Mouse (Mus musculus): Measurements from ENCODE around the gene Tsr1. TPM values are rescaled to one million over a fixed set of nuclear protein-coding genes. Genes with fewer than 3 reads are reported as not detected.
A peak's percentile ranks its signal among the peaks of the same experiment; 100 is the strongest.

The Tsr1 gene
- polyA plus RNA-seq (2015; fragmentation: Nextera tagmentation; extraction: Ambion mirVana), result 19.2 and 25.9 TPM in 2 replicates

DNA sequence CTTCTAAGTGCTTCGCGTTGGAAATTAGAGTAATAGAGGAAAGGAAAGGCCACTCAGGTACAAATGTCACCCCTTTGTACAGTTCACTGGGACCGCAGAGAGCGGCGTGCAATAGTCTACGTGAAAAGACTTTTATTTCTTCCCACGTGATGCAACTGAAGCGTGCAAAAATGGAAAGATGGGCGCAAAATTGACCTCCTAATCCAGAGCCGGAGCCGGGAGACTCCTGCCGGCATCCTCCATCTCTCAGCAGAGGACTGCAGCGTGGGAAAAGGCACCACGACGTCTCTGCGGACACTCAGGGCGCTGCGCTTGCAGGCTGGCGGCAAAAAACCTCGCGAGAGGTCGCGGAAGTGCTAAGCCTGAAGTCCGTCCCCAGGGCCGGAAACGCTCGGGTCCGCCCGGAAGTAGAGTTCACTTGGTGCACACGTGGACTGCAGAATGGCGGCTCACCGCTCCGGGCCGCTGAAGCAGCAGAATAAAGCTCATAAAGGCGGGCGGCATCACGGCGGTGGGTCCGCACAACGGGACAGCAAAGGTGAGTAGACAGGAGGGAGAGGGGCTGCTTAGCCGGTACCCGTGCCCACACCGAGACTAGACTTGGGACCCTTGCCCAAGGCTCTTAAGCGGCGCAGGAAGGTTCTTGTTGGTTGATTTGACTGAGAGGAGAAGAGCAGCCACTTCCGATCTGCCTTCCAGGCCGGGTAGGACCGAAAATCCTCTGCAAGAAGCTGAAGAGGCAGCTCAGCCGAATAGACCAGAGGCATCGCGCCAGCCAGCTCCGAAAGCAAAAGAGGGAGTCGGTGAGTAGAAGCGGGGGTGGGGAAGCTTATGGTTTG lies at the start of gene Tsr1:
Gene Tsr1 (plus strand): TSS at position 394 of the 839 bp plus-strand sequence.
- Histone ChIP-seq H3K4me1 (replicated peaks) (peaks cover 27% of the 10 kb centered on the region), H3K4me3 (peak within 1 kb of the TSS; percentile 91), H3K9me3 (replicated peaks) (no peaks in the 10 kb centered on the region), H3K27ac (peak within 1 kb of the TSS; percentile 87), H3K4me2 (peak within 1 kb of the TSS; percentile 95), H3K36me3 (peaks cover 29% of the 10 kb centered on the region), H3K27me3 (no peaks in the 10 kb centered on the region), H3K9ac (peak within 1 kb of the TSS; percentile 80)
- under 1% methylated on average over 54 of the region's 54 CpGs for WGBS
- ATAC-seq (replicated peaks; ENCODE audit: insufficient number of reproducible peaks, insufficient read depth, low FRiP score, low read depth), result peak; percentile 87

DNA sequence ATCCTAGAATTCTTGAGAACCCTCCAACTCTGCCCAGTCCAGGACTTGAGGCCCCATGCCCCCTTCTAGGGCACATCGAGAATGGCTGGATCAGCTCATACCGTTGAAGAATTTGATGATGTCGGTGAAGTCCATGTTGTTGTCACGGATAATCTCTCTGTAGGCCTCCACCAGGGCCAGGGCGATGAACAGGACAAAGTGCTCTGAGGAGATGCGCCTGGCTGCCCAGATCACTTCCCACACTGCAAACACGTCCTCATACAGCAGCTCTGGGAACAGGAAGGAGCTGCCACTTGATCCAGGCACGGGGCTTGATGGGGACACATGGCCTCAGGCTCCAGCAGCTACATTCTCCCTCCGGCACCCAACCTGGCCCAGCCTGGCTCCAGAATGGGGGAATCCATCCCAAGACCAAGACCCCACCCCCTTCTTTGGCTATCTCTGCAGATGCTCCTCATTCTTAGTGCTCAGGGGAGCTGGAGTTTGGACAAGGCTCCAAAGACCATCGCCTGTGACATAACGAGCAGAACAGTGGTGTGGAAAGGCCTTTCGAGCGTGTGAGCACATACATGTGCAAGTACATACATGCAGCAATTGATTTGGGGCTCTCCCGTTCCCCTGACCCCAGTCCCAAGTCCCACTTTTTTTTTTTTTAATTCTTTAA lies 46.7 kb upstream of the Tsr1 start:
- H3K27ac ChIP-seq, result no peak overlapping the region
- no peak overlapping the region for H3K4me3 ChIP-seq
- H3K4me1 ChIP-seq (replicated peaks), result peaks cover 28% of the 10 kb centered on the region
- no peaks in the 10 kb centered on the region for H3K27me3 ChIP-seq
- no peaks in the 10 kb centered on the region; the same call in 1 of the 2 replicates for H3K36me3 ChIP-seq
- 73% methylated on average over 14 of the region's 14 CpGs for WGBS
- no peak overlapping the region for H3K4me2 ChIP-seq
- H3K9me3 ChIP-seq (replicated peaks), result no peaks in the 10 kb centered on the region
- no peak overlapping the region for H3K9ac ChIP-seq
- no peak for ATAC-seq (replicated peaks; ENCODE audit: insufficient number of reproducible peaks, insufficient read depth, low FRiP score, low read depth)

- 80% methylated on average over 9 of the region's 9 CpGs for WGBS
- Histone ChIP-seq H3K36me3 (no peaks in the 10 kb centered on the region; the same call in 1 of the 2 replicates), H3K9ac (no peak overlapping the region), H3K9me3 (replicated peaks) (no peaks in the 10 kb centered on the region), H3K27me3 (no peaks in the 10 kb centered on the region), H3K4me3 (no peak overlapping the region), H3K27ac (no peak overlapping the region), H3K4me2 (no peak overlapping the region), H3K4me1 (replicated peaks) (0 out of 2 replicates have a peak, but pooled peaks cover 6% of the 10 kb centered on the region)
- no peak for ATAC-seq (replicated peaks; ENCODE audit: insufficient number of reproducible peaks, insufficient read depth, low FRiP score, low read depth)
These were observed 40.1 kb upstream of the Tsr1 start for GRCm38 (mm10) chr11:74857756-74858155.

GRCm38 (mm10) chr11:74862129-74862528 lies 35.7 kb upstream of the Tsr1 start:
- no peak for ATAC-seq (replicated peaks; ENCODE audit: insufficient number of reproducible peaks, insufficient read depth, low FRiP score, low read depth)
- Histone ChIP-seq H3K36me3 (no peaks in the 10 kb centered on the region), H3K4me1 (replicated peaks) (peaks cover 31% of the 10 kb centered on the region), H3K27me3 (no peaks in the 10 kb centered on the region), H3K4me3 (no peak overlapping the region), H3K27ac (no peak overlapping the region), H3K9me3 (replicated peaks) (no peaks in the 10 kb centered on the region), H3K4me2 (no peak overlapping the region), H3K9ac (no peak overlapping the region)
- WGBS, result 57% methylated on average over 5 of the region's 5 CpGs

DNA sequence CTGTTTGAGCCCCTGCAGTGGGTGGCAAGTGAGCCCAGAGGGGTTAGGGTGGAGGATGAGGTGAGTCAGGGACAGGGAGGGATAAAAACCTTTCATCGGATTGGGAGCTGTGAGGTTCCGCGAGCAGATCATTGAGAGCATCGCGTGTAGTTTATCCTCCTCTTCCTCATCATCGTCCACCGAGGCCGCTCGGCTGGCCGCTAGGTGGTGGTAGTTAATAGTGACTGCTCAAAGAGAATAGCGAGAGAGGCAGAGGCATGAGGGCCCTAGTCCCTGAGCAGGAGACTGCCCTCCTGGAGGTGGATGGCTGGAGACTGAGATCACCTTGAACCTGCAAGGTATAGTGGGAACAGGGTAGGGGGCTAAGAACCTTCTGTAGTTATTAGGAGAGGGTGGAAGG lies 34.4 kb upstream of the Tsr1 start:
- H3K9ac ChIP-seq, result no peak overlapping the region

GRCm38 (mm10) chr11:74864421-74864820 lies 33.5 kb upstream of the Tsr1 start:
- Histone ChIP-seq H3K4me3 (no peak overlapping the region), H3K9me3 (replicated peaks) (no peaks in the 10 kb centered on the region), H3K9ac (no peak overlapping the region), H3K27ac (0 out of 2 replicates have a peak overlapping the region, but pooled peaks have one; percentile 11), H3K4me1 (replicated peaks) (peaks cover 25% of the 10 kb centered on the region), H3K4me2 (no peak overlapping the region), H3K36me3 (no peaks in the 10 kb centered on the region), H3K27me3 (no peaks in the 10 kb centered on the region)
- WGBS, result 75% methylated on average over 9 of the region's 9 CpGs
- ATAC-seq (replicated peaks; ENCODE audit: insufficient number of reproducible peaks, insufficient read depth, low FRiP score, low read depth), result no peak

More for the DNA sequence above, 34.4 kb upstream of the Tsr1 start:
- 26% methylated on average over 11 of the region's 11 CpGs for WGBS
- no peak overlapping the region for H3K4me2 ChIP-seq
- no peaks in the 10 kb centered on the region for H3K27me3 ChIP-seq
- no peaks in the 10 kb centered on the region for H3K36me3 ChIP-seq
- no peak overlapping the region for H3K4me3 ChIP-seq
- H3K9me3 ChIP-seq (replicated peaks), result no peaks in the 10 kb centered on the region
- peaks cover 25% of the 10 kb centered on the region for H3K4me1 ChIP-seq (replicated peaks)
- ATAC-seq (replicated peaks; ENCODE audit: insufficient number of reproducible peaks, insufficient read depth, low FRiP score, low read depth), result no peak
- no peak overlapping the region for H3K27ac ChIP-seq

DNA sequence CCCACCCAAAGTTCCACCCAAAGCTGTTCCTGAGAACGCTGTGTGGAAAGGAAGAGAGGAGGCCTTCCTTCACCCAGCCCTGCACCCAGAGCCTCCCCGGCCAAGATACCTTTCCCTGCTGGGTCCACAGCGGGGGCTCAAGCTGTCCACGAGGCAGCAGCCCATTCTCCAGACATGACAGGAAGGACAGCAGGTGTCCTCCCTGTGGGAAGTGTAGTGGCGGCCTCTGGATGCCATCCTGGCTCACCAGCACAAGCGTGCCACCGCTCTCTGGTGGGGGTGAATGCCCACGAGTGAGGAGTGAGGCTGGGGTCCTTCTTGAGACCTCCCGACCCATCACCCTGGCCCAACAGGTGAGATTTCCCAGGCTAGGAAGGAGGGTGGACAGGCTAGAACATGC lies 32.6 kb upstream of the Tsr1 start:
- 82% methylated on average over 9 of the region's 9 CpGs for WGBS
- peaks cover 25% of the 10 kb centered on the region for H3K4me1 ChIP-seq (replicated peaks)
- no peak overlapping the region for H3K4me3 ChIP-seq
- ATAC-seq (replicated peaks; ENCODE audit: insufficient number of reproducible peaks, insufficient read depth, low FRiP score, low read depth), result no peak
- H3K27me3 ChIP-seq, result no peaks in the 10 kb centered on the region
- H3K9me3 ChIP-seq (replicated peaks), result no peaks in the 10 kb centered on the region
- no peak overlapping the region for H3K4me2 ChIP-seq
- no peak overlapping the region for H3K9ac ChIP-seq
- H3K36me3 ChIP-seq, result no peaks in the 10 kb centered on the region
- no peak overlapping the region for H3K27ac ChIP-seq

GRCm38 (mm10) chr11:74866640-74867039 lies 31.2 kb upstream of the Tsr1 start:
- Histone ChIP-seq H3K4me2 (no peak overlapping the region), H3K27me3 (no peaks in the 10 kb centered on the region), H3K4me3 (no peak overlapping the region), H3K9ac (no peak overlapping the region), H3K4me1 (replicated peaks) (peaks cover 33% of the 10 kb centered on the region), H3K9me3 (replicated peaks) (no peaks in the 10 kb centered on the region), H3K36me3 (no peaks in the 10 kb centered on the region), H3K27ac (peak overlapping the region; percentile 51; the same call in 1 of the 2 replicates)
- 66% methylated on average over 4 of the region's 4 CpGs for WGBS
- ATAC-seq (replicated peaks; ENCODE audit: insufficient number of reproducible peaks, insufficient read depth, low FRiP score, low read depth), result 0 out of 2 replicates have a peak, but pooled peaks have one; percentile 25

GRCm38 (mm10) chr11:74867181-74867580 lies 30.7 kb upstream of the Tsr1 start:
- Histone ChIP-seq H3K27me3 (no peaks in the 10 kb centered on the region), H3K9ac (no peak overlapping the region), H3K4me2 (no peak overlapping the region), H3K4me1 (replicated peaks) (peaks cover 33% of the 10 kb centered on the region), H3K4me3 (no peak overlapping the region), H3K36me3 (no peaks in the 10 kb centered on the region), H3K9me3 (replicated peaks) (no peaks in the 10 kb centered on the region), H3K27ac (peak overlapping the region; percentile 51; the same call in 1 of the 2 replicates)
- WGBS, result 75% methylated on average over 2 of the region's 2 CpGs
- no peak for ATAC-seq (replicated peaks; ENCODE audit: insufficient number of reproducible peaks, insufficient read depth, low FRiP score, low read depth)

GRCm38 (mm10) chr11:74868046-74868760 lies 29.7 kb upstream of the Tsr1 start:
- no peak overlapping the region for H3K9ac ChIP-seq
- H3K9me3 ChIP-seq (replicated peaks), result no peaks in the 10 kb centered on the region
- no peak for ATAC-seq (replicated peaks; ENCODE audit: insufficient number of reproducible peaks, insufficient read depth, low FRiP score, low read depth)
- no peak overlapping the region for H3K4me2 ChIP-seq
- no peaks in the 10 kb centered on the region for H3K27me3 ChIP-seq
- H3K4me1 ChIP-seq (replicated peaks), result peaks cover 31% of the 10 kb centered on the region
- H3K4me3 ChIP-seq, result no peak overlapping the region
- H3K27ac ChIP-seq, result no peak overlapping the region
- 86% methylated on average over 13 of the region's 13 CpGs for WGBS
- no peaks in the 10 kb centered on the region for H3K36me3 ChIP-seq

- Histone ChIP-seq H3K36me3 (no peaks in the 10 kb centered on the region), H3K27me3 (no peaks in the 10 kb centered on the region), H3K9me3 (replicated peaks) (no peaks in the 10 kb centered on the region), H3K9ac (no peak overlapping the region), H3K27ac (no peak overlapping the region), H3K4me3 (no peak overlapping the region), H3K4me2 (no peak overlapping the region), H3K4me1 (replicated peaks) (peaks cover 17% of the 10 kb centered on the region)
- ATAC-seq (replicated peaks; ENCODE audit: insufficient number of reproducible peaks, insufficient read depth, low FRiP score, low read depth), result no peak
- 84% methylated on average over 6 of the region's 6 CpGs for WGBS
These were observed 28.3 kb upstream of the Tsr1 start for GRCm38 (mm10) chr11:74869603-74870002.
